Mouse (Mus musculus) Patski (cell line): ENCODE results near the gene Slc34a1. TPM values are rescaled to one million over a fixed set of nuclear protein-coding genes. Genes with fewer than 3 reads are reported as not detected.
A peak's percentile ranks its signal among the peaks of the same experiment; 100 is the strongest.

Experiments used
- ATAC-seq: fragments of 100-300 bp; one replicate; pipeline ENCODE4 v1.8.0; 2021
- CTCF ChIA-PET: fragments of 350-600 bp; sonication (Branson Sonifier 250); formaldehyde crosslinking; loops from one replicate; lab custom pipeline; 2022; ENCODE audit warnings: inconsistent platforms; lab: Charles Lee
- POLR2A ChIA-PET: fragments of 350-600 bp; sonication (Branson Sonifier 250); formaldehyde crosslinking; loops from one replicate; lab custom pipeline; 2022; ENCODE audit warnings: antibody characterized with exemption, inconsistent platforms; lab: Charles Lee
- DNase-seq: peaks from one replicate; pipeline ENCODE4 v3.0.0-alpha.2; 2011; ENCODE audit warnings: low read depth, low spot score
- H3K27me3 ChIP-seq: fragments of 371-371 bp; one replicate; pipeline ENCODE4 v1.5.1; 2021
- CTCF ChIP-seq: fragments of 100-300 bp; IDR thresholded peaks from one replicate; pipeline ENCODE4 v1.5.1; 2021
- in situ Hi-C: fragments of 300-500 bp; cut with MboI; formaldehyde crosslinking; loops from 3 replicates; pipeline ENCODE4 v1.11.1; 2018; ENCODE audit warnings: low pct_unique_long_range_greater_than_20kb, mixed read lengths
- polyA plus RNA-seq: library from polyadenylated mRNA; unstranded; gene quantifications from one replicate; pipeline ENCODE4 v1.2.3, GENCODE M21; 2021

Gene Slc34a1
- polyA plus RNA-seq, 1 experiment from 2014 or later: not detected

GRCm38 (mm10) chr13:55450511-55450980 lies 52.6 kb downstream of the Slc34a1 start:
- DNase-seq: no peak
- in situ Hi-C loops: no loop called here
- ATAC-seq: no peak
- ChIA-PET CTCF (interaction anchor here (0.7 kb wide), 1 partner anchor 67 kb away, joined by 3 read pairs; no protein-coding TSS in a partner anchor), POLR2A (interaction anchor here (1.1 kb wide), 1 partner anchor 15 kb away, joined by 3 read pairs; no protein-coding TSS in a partner anchor)
- no peaks in the 10 kb centered on the region for H3K27me3 ChIP-seq
- TF ChIP-seq CTCF: no peak

- in situ Hi-C loops: no loop called here
- ChIA-PET CTCF (no interaction called here), POLR2A (interaction anchor here (1.1 kb wide), 1 partner anchor 14 kb away, joined by 3 read pairs; no protein-coding TSS in a partner anchor)
- no peak for DNase-seq
- TF ChIP-seq CTCF: no peak
- no peak for ATAC-seq
- no peaks in the 10 kb centered on the region for H3K27me3 ChIP-seq
These were observed 53.3 kb downstream of the Slc34a1 start for GRCm38 (mm10) chr13:55451296-55451695.

- CTCF ChIA-PET: no interaction called here
- ATAC-seq (no peak), DNase-seq (no peak)
- POLR2A ChIA-PET: no interaction called here
- no peak for TF ChIP-seq CTCF
- no peaks in the 10 kb centered on the region for H3K27me3 ChIP-seq
- in situ Hi-C loops: no loop called here
These were observed 54.0 kb downstream of the Slc34a1 start for GRCm38 (mm10) chr13:55451785-55452549.

GRCm38 (mm10) chr13:55462965-55463364 lies 65.0 kb downstream of the Slc34a1 start:
- ChIA-PET CTCF (interaction anchor here (1.1 to 2.4 kb wide), 2 partner anchors 58 to 72 kb away, joined by 3 to 9 read pairs; no protein-coding TSS in a partner anchor), POLR2A (interaction anchor here (1.4 kb wide), 1 partner anchor 17 kb away, joined by 4 read pairs; no protein-coding TSS in a partner anchor)
- H3K27me3 ChIP-seq: no peaks in the 10 kb centered on the region
- ATAC-seq (no peak), DNase-seq (no peak)
- TF ChIP-seq CTCF: no peak
- in situ Hi-C loops: no loop called here

- ChIA-PET CTCF (interaction anchor here (1.1 to 2.4 kb wide), 2 partner anchors 59 to 72 kb away, joined by 3 to 9 read pairs; no protein-coding TSS in a partner anchor), POLR2A (interaction anchor here (1.1 to 1.4 kb wide), 2 partner anchors 9 to 18 kb away, joined by 3 to 4 read pairs; no protein-coding TSS in a partner anchor)
- DNase-seq (no peak), ATAC-seq (no peak)
- in situ Hi-C loops: no loop called here
- no peaks in the 10 kb centered on the region for H3K27me3 ChIP-seq
- TF ChIP-seq CTCF: no peak
These were observed 65.5 kb downstream of the Slc34a1 start for GRCm38 (mm10) chr13:55463399-55464026.

GRCm38 (mm10) chr13:55464027-55464884 lies 66.3 kb downstream of the Slc34a1 start, which contains the start of gene Prr7:
TSS of gene Prr7 (plus strand) at chr13:55464267.
- in situ Hi-C loops: no loop called here
- CTCF ChIA-PET: interaction anchor here (0.9 to 2.4 kb wide), 5 partner anchors 10 to 59 kb away, joined by 3 to 9 read pairs (median 4); no protein-coding TSS in a partner anchor

GRCm38 (mm10) chr13:55465184-55465583 lies 67.2 kb downstream of the Slc34a1 start:
- CTCF ChIA-PET: interaction anchor here (0.9 to 1.5 kb wide), 7 partner anchors 10 to 71 kb away, joined by 3 to 6 read pairs (median 4); partner anchors contain the start of gene Ddx41
- POLR2A ChIA-PET: interaction anchor here (1.1 to 1.9 kb wide), 4 partner anchors 14 to 47 kb away, joined by 3 to 9 read pairs (median 6); partner anchors contain the start of gene Grk6
- no peak for TF ChIP-seq CTCF
- in situ Hi-C loops: loop anchor here (5.0 kb wide), 1 partner anchor 58 kb away; no protein-coding TSS in a partner anchor
- H3K27me3 ChIP-seq: no peaks in the 10 kb centered on the region
- ATAC-seq: peak; percentile 73
- peak; percentile 82 for DNase-seq

More at GRCm38 (mm10) chr13:55464027-55464884, 66.3 kb downstream of the Slc34a1 start, which contains the start of gene Prr7:
- no peaks in the 10 kb centered on the region for H3K27me3 ChIP-seq
- ATAC-seq (no peak), DNase-seq (no peak)
- POLR2A ChIA-PET: interaction anchor here (0.6 to 1.9 kb wide), 6 partner anchors 8 to 24 kb away, joined by 3 to 9 read pairs (median 4); partner anchors contain the start of gene Grk6
- no peak for TF ChIP-seq CTCF

Other genes starting within 250 kb of the Slc34a1 start
- 2.6 TPM for gene Fgfr4, start 245.5 kb upstream of the Slc34a1 start, polyA plus RNA-seq
- 15.1 TPM for gene Nsd1, start 188.4 kb upstream of the Slc34a1 start, polyA plus RNA-seq
- gene Prelid1, start 77.7 kb upstream of the Slc34a1 start, polyA plus RNA-seq: 300 TPM
- gene Rab24, start 76.2 kb upstream of the Slc34a1 start, polyA plus RNA-seq: 94.0 TPM
- 14.8 TPM for gene Mxd3, start 68.4 kb upstream of the Slc34a1 start, polyA plus RNA-seq
- 145 TPM for gene Lman2, start 35.4 kb upstream of the Slc34a1 start, polyA plus RNA-seq
- 0.54 TPM for gene Rgs14, start 28.5 kb upstream of the Slc34a1 start, polyA plus RNA-seq
- not detected for gene Pfn3, start 17.0 kb downstream of the Slc34a1 start, polyA plus RNA-seq
- gene F12, start 28.6 kb downstream of the Slc34a1 start, polyA plus RNA-seq: not detected
- gene Grk6, start 46.9 kb downstream of the Slc34a1 start, polyA plus RNA-seq: 54.6 TPM
- gene Prr7, start 66.1 kb downstream of the Slc34a1 start, polyA plus RNA-seq: 11.7 TPM
- 158 TPM for gene Dbn1, start 89.9 kb downstream of the Slc34a1 start, polyA plus RNA-seq
- gene Pdlim7, start 115.5 kb downstream of the Slc34a1 start, polyA plus RNA-seq: 129 TPM
- 1.5 TPM for gene Dok3, start 131.1 kb downstream of the Slc34a1 start, polyA plus RNA-seq
- 73.0 TPM for gene Ddx41, start 138.5 kb downstream of the Slc34a1 start, polyA plus RNA-seq
- gene Fam193b, start 172.9 kb downstream of the Slc34a1 start, polyA plus RNA-seq: 66.5 TPM
- 350 TPM for gene Tmed9, start 175.5 kb downstream of the Slc34a1 start, polyA plus RNA-seq
- gene B4galt7, start 201.7 kb downstream of the Slc34a1 start, polyA plus RNA-seq: 26.2 TPM
- gene Caml, start 224.8 kb downstream of the Slc34a1 start, polyA plus RNA-seq: 53.4 TPM
- 57.1 TPM for gene Ddx46, start 236.8 kb downstream of the Slc34a1 start, polyA plus RNA-seq